Mouse (Mus musculus) right cerebral cortex, adult 18-20 months (tissue): Measurements from ENCODE around the gene Cacnb2.

Source experiments
- DNase-seq: peaks from one replicate; pipeline ENCODE4 v3.0.0; 2022; ENCODE audit warnings: mixed read lengths

Cacnb2 gene

GRCm38 (mm10) chr2:14996036-14996435 is 393.1 kb downstream of the Cacnb2 start:
- no peak for DNase-seq

- no peak for DNase-seq
Observed at GRCm38 (mm10) chr2:14997836-14998235, 394.9 kb downstream of the Cacnb2 start.

- no peak for DNase-seq
Observed at GRCm38 (mm10) chr2:15007531-15007930, 404.6 kb downstream of the Cacnb2 start.

- DNase-seq: no peak
Observed at GRCm38 (mm10) chr2:15008072-15008471, 405.2 kb downstream of the Cacnb2 start.

- DNase-seq: no peak
Observed at GRCm38 (mm10) chr2:15026817-15027216, 423.9 kb downstream of the Cacnb2 start.

- no peak for DNase-seq
Observed at GRCm38 (mm10) chr2:15027816-15028215, 424.9 kb downstream of the Cacnb2 start.
